Mouse (Mus musculus) testis, adult 2 months (tissue): ENCODE measurements around the gene Cmtr2.

Experiments
- CTCF ChIP-seq: fragments of 200-500 bp; IDR thresholded peaks from 2 replicates; pipeline ENCODE4 v1.5.1; 2012; ENCODE audit warnings: low read depth, mild to moderate bottlenecking, inconsistent platforms, low read length, moderate library complexity; ENCODE audit not compliant: control insufficient read depth, insufficient read depth, insufficient replicate concordance
- POLR2A ChIP-seq: fragments of 200-500 bp; IDR thresholded peaks from 2 replicates; pipeline ENCODE4 v1.6.1; 2012; ENCODE audit warnings: low read depth, mild to moderate bottlenecking, inconsistent platforms, low read length, moderate library complexity; ENCODE audit not compliant: control insufficient read depth

GRCm38 (mm10) chr8:110168046-110168445 is 47.4 kb upstream of the Cmtr2 start, which contains the start of gene Calb2:
- TF ChIP-seq CTCF (peak; percentile 82), POLR2A (no peak)
